Mouse (Mus musculus) E14TG2a.4 (cell line): ENCODE measurements around the gene Igdcc4.

Experiments used
- CTCF ChIP-seq: conservative IDR thresholded peaks from 2 replicates; pipeline ENCODE4 v1.5.1; 2014; ENCODE audit warnings: low read length
- POU5F1 ChIP-seq: IDR thresholded peaks from 2 replicates; pipeline ENCODE4 v1.6.1; 2014; ENCODE audit warnings: low read length, borderline replicate concordance

DNA sequence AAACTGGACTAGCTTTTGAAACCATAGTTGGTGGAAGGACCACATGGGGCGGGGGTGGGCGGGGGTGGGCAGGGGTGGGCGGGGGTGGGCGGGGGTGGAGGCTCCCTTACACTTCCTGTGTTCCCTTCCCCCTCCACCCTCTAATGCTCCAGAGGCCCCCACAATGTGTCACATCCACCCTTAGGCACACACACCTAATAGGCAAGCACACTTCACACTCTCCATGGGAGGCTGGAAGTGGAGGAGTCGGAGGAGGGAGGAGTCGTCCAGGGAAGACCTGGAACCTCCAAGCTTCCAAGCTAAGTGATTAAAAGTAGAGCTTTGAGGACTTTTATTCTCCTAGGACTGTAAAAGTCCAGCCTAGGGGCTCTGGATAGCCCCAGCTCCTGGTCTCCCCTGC is 67.2 kb downstream of the Igdcc4 start:
- no peak for TF ChIP-seq CTCF
- no peak for TF ChIP-seq POU5F1
